Mouse (Mus musculus) bone marrow, adult 2 months (tissue): ENCODE results near the gene Amdhd1. TPM values are rescaled to one million over a fixed set of nuclear protein-coding genes. Genes with fewer than 3 reads are reported as not detected.

Experiments used
- H3K27ac ChIP-seq: fragments of 200-500 bp; 2 replicates; pipeline ENCODE4 v1.5.1; 2012; ENCODE audit warnings: low read depth, mild to moderate bottlenecking, control low read depth, inconsistent platforms, low read length; ENCODE audit not compliant: control insufficient read depth, poor library complexity, insufficient read depth
- H3K4me1 ChIP-seq: fragments of 200-500 bp; 2 replicates; pipeline ENCODE4 v1.6.1; 2011; ENCODE audit warnings: low read length; ENCODE audit not compliant: control insufficient read depth, insufficient read depth
- H3K4me3 ChIP-seq: fragments of 200-500 bp; replicated peaks from 2 replicates; pipeline ENCODE3; 2011; ENCODE audit warnings: mild to moderate bottlenecking, low read depth, low read length, control low read depth; ENCODE audit not compliant: control insufficient read depth
- CTCF ChIP-seq: fragments of 200-500 bp; IDR thresholded peaks from 2 replicates; pipeline ENCODE4 v1.5.1; 2011; ENCODE audit warnings: low read length, control low read depth; ENCODE audit not compliant: control insufficient read depth, insufficient read depth
- POLR2A ChIP-seq: fragments of 200-500 bp; IDR thresholded peaks from 2 replicates; pipeline ENCODE4 v1.6.1; 2011; ENCODE audit warnings: low read depth, mild to moderate bottlenecking, control low read depth, low read length, borderline replicate concordance; ENCODE audit not compliant: control insufficient read depth
- WGBS: fragments of 180-500 bp; shearing (Covaris S2); methylation state at CpG from one replicate; pipeline ENCODE4 v1.1.7; 2018; 5-methylcytosine and 5-hydroxymethylcytosine counted together
- polyA plus RNA-seq: library from polyadenylated mRNA; stranded (reverse); fragments of >200 nt; gene quantifications from 2 replicates; pipeline ENCODE4 v1.2.4, GENCODE M21; 2011; ENCODE audit warnings: low replicate concordance; ENCODE audit not compliant: missing spikeins, insufficient read depth, insufficient read length

The Amdhd1 gene
- polyA plus RNA-seq, 1 experiment, result 1.4 TPM

GRCm38 (mm10) chr10:93485055-93485691, 54.7 kb downstream of the Amdhd1 start:
- Histone ChIP-seq H3K4me3 (no peak overlapping the region), H3K4me1 (peaks cover 5% of the 10 kb centered on the region; the same call in 1 of the 2 replicates), H3K27ac (no peak overlapping the region)
- WGBS, result 78% methylated on average over 8 of the region's 8 CpGs
- TF ChIP-seq POLR2A (no peak), CTCF (peak; percentile 68)

GRCm38 (mm10) chr10:93484511-93484910, 55.3 kb downstream of the Amdhd1 start:
- no peak overlapping the region for H3K27ac ChIP-seq
- no peak for TF ChIP-seq POLR2A
- no peak for TF ChIP-seq CTCF

More at GRCm38 (mm10) chr10:93484511-93484910, 55.3 kb downstream of the Amdhd1 start:
- H3K4me1 ChIP-seq, result peaks cover 3% of the 10 kb centered on the region; the same call in 1 of the 2 replicates
- 89% methylated on average over 8 of the region's 8 CpGs for WGBS
- H3K4me3 ChIP-seq, result no peak overlapping the region

Other genes starting within 250 kb of the Amdhd1 start
- 8.3 and 15.5 TPM in 2 replicates for gene Elk3, start 228.9 kb downstream of the Amdhd1 start, polyA plus RNA-seq
- 147 and 309 TPM in 2 replicates for gene Lta4h, start 86.6 kb downstream of the Amdhd1 start, polyA plus RNA-seq
- 2.0 and 6.1 TPM in 2 replicates for gene Hal, start 51.3 kb downstream of the Amdhd1 start, polyA plus RNA-seq
- gene Ccdc38, start 599 bp upstream of the Amdhd1 start, polyA plus RNA-seq, result 0.40 TPM in 1 of 2 replicates, not detected in the other
- gene Snrpf, start 49.7 kb upstream of the Amdhd1 start, polyA plus RNA-seq, result 56.3 and 79.1 TPM in 2 replicates
- gene Ntn4, start 100.6 kb upstream of the Amdhd1 start, polyA plus RNA-seq, result 3.0 and 3.7 TPM in 2 replicates